Mouse (Mus musculus) hindbrain, embryonic 10.5 days (tissue): ENCODE results near the gene Egflam. TPM values are rescaled to one million over a fixed set of nuclear protein-coding genes. Genes with fewer than 3 reads are reported as not detected.

Experiments
- DNase-seq: peaks from one replicate; pipeline ENCODE4 v3.0.0-alpha.2; 2017; ENCODE audit warnings: low spot score
- H3K27ac ChIP-seq: fragments of 300-500 bp; sonication (generic); 2 replicates; pipeline ENCODE4 v1.5.1; 2016; ENCODE audit warnings: mild to moderate bottlenecking, moderate library complexity
- H3K27me3 ChIP-seq: fragments of 300-500 bp; sonication (generic); 2 replicates; pipeline ENCODE4 v1.6.1; 2016; ENCODE audit warnings: mild to moderate bottlenecking; ENCODE audit not compliant: poor library complexity, insufficient read depth, severe bottlenecking
- H3K36me3 ChIP-seq: fragments of 300-500 bp; sonication (generic); 2 replicates; pipeline ENCODE4 v1.6.1; 2016; ENCODE audit warnings: mild to moderate bottlenecking, moderate library complexity
- H3K4me1 ChIP-seq: fragments of 300-500 bp; sonication (generic); replicated peaks from 2 replicates; pipeline ENCODE4 v1.6.1; 2016; ENCODE audit warnings: mild to moderate bottlenecking
- H3K4me3 ChIP-seq: fragments of 300-500 bp; sonication (generic); 2 replicates; pipeline ENCODE4 v1.5.1; 2016; ENCODE audit warnings: mild to moderate bottlenecking, moderate library complexity
- H3K9me3 ChIP-seq: fragments of 300-500 bp; sonication (generic); 2 replicates; pipeline ENCODE4 v1.6.1; 2016; ENCODE audit warnings: mild to moderate bottlenecking, moderate library complexity
- WGBS: fragments of 180-500 bp; shearing (Covaris S2); methylation state at CpG from one replicate; pipeline ENCODE4 v1.1.7; 2016; 5-methylcytosine and 5-hydroxymethylcytosine counted together
- polyA plus RNA-seq: library from polyadenylated mRNA; unstranded; fragments of >200 nt; fragmentation: Nextera tagmentation; extraction: Ambion mirVana; gene quantifications from 2 replicates; pipeline ENCODE4 v1.2.1, GENCODE M21; 2016

The Egflam gene
- polyA plus RNA-seq, 1 experiment from 2014 or later: 12.8 TPM

- DNase-seq: no peak
- no peaks in the 10 kb centered on the region for H3K4me1 ChIP-seq
- no peaks in the 10 kb centered on the region for H3K9me3 ChIP-seq
- no peak overlapping the region for H3K4me3 ChIP-seq
- WGBS: 68% methylated on average over 6 of the region's 6 CpGs
- H3K27ac ChIP-seq: no peak overlapping the region
- no peaks in the 10 kb centered on the region for H3K27me3 ChIP-seq
- no peaks in the 10 kb centered on the region for H3K36me3 ChIP-seq
These were observed 116.6 kb downstream of the Egflam start for GRCm38 (mm10) chr15:7281579-7281978.

DNA sequence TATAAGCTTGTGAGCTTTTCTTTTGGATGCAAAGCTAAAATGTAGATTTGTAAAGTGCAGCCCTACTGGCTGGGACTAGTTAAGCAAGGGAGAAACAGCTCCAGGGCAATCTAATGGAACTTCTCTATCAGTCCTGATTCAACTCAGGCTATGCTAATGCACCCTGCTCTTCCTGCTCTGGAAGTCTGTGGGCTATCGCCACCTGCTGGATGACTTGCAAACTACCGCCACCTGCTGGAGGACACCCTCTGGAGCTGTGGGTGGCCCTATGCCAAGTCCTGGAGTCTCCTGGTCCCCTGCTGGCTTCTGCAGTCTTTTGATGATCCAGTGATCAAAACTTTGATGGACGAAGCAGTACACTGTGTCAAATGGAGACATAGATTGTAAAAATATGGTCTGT lies 134.4 kb downstream of the Egflam start:
- no peaks in the 10 kb centered on the region for H3K9me3 ChIP-seq
- DNase-seq: peak; percentile 75
- no peaks in the 10 kb centered on the region for H3K27me3 ChIP-seq
- 17% methylated on average over 3 of the region's 3 CpGs for WGBS
- H3K27ac ChIP-seq: no peak overlapping the region
- no peaks in the 10 kb centered on the region for H3K4me1 ChIP-seq
- no peak overlapping the region for H3K4me3 ChIP-seq
- H3K36me3 ChIP-seq: no peaks in the 10 kb centered on the region

GRCm38 (mm10) chr15:7263339-7263738 lies 134.9 kb downstream of the Egflam start:
- WGBS: 90% methylated on average over 9 of the region's 9 CpGs
- Histone ChIP-seq H3K36me3 (no peaks in the 10 kb centered on the region), H3K9me3 (no peaks in the 10 kb centered on the region), H3K27ac (no peak overlapping the region), H3K4me1 (no peaks in the 10 kb centered on the region), H3K27me3 (no peaks in the 10 kb centered on the region), H3K4me3 (no peak overlapping the region)
- DNase-seq: no peak

DNA sequence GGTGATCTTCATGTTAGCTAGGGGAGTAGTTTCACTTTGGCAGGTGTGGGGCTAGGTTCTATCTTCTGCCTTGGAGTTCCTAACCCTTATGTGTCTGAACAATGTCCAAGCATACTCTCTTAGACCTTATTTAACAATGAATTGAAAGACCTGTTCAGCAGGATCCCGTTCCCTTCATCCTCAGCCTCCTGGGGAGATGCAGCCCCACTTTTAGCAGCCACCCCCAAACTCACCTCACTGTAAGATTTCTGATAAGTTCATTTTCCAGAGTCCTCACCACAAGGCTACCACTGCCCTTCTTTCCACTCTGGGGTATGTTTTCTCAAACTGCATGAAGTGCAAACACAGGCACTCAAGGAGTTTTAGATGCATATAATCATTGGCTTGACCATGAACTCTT lies 136.8 kb downstream of the Egflam start:
- DNase-seq: no peak
- WGBS: 68% methylated on average over 1 of the region's 1 CpGs
- no peak overlapping the region for H3K27ac ChIP-seq
- H3K36me3 ChIP-seq: no peaks in the 10 kb centered on the region
- H3K4me1 ChIP-seq: no peaks in the 10 kb centered on the region
- H3K9me3 ChIP-seq: no peaks in the 10 kb centered on the region
- no peaks in the 10 kb centered on the region for H3K27me3 ChIP-seq
- H3K4me3 ChIP-seq: no peak overlapping the region

DNA sequence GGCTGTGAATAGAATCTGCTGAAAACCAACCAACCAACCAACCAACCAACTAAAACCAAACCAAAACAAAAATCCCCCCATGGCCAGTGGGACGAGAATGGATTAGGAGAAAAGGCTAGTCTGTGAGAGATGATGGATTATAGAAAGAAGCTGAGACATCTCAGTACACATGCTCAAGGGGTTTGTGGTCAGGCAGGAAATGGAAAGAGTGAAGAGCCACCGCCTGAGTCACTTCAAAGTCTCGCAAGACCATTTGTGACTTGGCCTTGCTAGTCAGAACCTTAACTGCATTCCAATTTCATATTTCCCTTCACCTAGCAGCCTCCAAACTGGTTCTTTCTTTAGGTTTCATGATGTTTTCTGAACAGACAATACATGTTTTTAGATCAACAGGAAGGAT lies 141.6 kb downstream of the Egflam start:
- H3K27ac ChIP-seq: no peak overlapping the region
- H3K27me3 ChIP-seq: no peaks in the 10 kb centered on the region
- H3K4me1 ChIP-seq: no peaks in the 10 kb centered on the region
- WGBS: 87% methylated on average over 3 of the region's 3 CpGs
- H3K4me3 ChIP-seq: no peak overlapping the region
- no peaks in the 10 kb centered on the region for H3K9me3 ChIP-seq
- no peaks in the 10 kb centered on the region for H3K36me3 ChIP-seq
- DNase-seq: no peak

- Histone ChIP-seq H3K4me1 (no peaks in the 10 kb centered on the region), H3K9me3 (0 out of 2 replicates have a peak, but pooled peaks cover 6% of the 10 kb centered on the region), H3K27me3 (no peaks in the 10 kb centered on the region), H3K36me3 (0 out of 2 replicates have a peak, but pooled peaks cover 6% of the 10 kb centered on the region), H3K27ac (no peak overlapping the region), H3K4me3 (no peak overlapping the region)
- 95% methylated on average over 6 of the region's 6 CpGs for WGBS
- DNase-seq: no peak
These were observed 144.9 kb downstream of the Egflam start for GRCm38 (mm10) chr15:7253326-7253725.

DNA sequence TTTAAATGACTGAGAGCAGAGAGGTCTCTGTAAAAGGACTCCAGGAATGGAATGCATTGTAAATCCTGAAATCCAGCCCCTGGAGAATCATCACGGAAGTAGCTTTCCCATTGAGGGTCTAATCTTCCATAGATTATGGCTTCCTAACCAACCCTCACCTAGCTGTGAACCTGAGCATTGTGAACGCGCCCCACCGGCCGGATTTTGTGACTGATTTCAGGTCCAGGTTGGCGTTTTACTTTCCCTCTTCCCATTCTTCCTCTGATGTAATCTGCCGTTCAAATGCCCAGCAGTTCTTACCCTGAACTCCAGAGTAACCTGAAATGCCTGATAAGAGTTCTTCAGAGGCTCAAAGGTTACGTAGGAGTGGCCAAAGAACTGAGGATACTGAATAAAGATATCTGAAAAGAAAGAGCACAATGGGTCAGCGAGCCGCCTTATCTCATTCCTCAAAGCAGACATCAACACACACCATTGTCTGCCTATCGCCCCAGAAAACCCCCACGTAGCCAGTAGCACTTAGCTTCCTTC lies 146.0 kb downstream of the Egflam start:
- Histone ChIP-seq H3K4me3 (no peak overlapping the region), H3K27me3 (no peaks in the 10 kb centered on the region), H3K4me1 (no peaks in the 10 kb centered on the region), H3K36me3 (0 out of 2 replicates have a peak, but pooled peaks cover 6% of the 10 kb centered on the region), H3K9me3 (0 out of 2 replicates have a peak, but pooled peaks cover 6% of the 10 kb centered on the region), H3K27ac (no peak overlapping the region)
- 76% methylated on average over 12 of the region's 12 CpGs for WGBS
- DNase-seq: no peak

DNA sequence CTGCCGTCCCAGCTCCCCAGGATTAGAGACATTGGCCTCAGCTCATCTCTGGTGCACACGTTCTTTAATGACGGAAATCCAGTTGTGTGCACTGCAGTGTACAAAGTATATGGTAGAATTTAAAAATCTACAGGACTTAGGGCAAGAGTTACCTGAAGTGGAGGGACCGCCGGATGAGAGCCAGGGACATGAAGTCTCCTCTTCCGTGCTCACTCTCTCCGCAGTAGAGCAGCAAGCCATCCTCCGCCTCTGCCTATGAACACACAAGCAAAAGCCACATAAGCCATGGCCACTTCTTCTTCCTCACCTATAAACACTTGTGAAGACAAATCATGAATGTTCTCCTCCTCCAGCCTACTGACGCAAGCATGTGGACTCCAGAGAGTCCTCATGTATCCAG lies 147.2 kb downstream of the Egflam start:
- DNase-seq: no peak
- Histone ChIP-seq H3K27me3 (no peaks in the 10 kb centered on the region), H3K9me3 (0 out of 2 replicates have a peak, but pooled peaks cover 6% of the 10 kb centered on the region), H3K4me3 (no peak overlapping the region), H3K4me1 (no peaks in the 10 kb centered on the region), H3K36me3 (0 out of 2 replicates have a peak, but pooled peaks cover 6% of the 10 kb centered on the region), H3K27ac (no peak overlapping the region)
- WGBS: 94% methylated on average over 9 of the region's 9 CpGs

GRCm38 (mm10) chr15:7249216-7249615 lies 149.0 kb downstream of the Egflam start:
- WGBS: 92% methylated on average over 4 of the region's 4 CpGs
- H3K27ac ChIP-seq: no peak overlapping the region
- no peak for DNase-seq
- H3K9me3 ChIP-seq: 0 out of 2 replicates have a peak, but pooled peaks cover 6% of the 10 kb centered on the region
- H3K4me1 ChIP-seq: no peaks in the 10 kb centered on the region
- H3K4me3 ChIP-seq: no peak overlapping the region
- 0 out of 2 replicates have a peak, but pooled peaks cover 6% of the 10 kb centered on the region for H3K36me3 ChIP-seq
- H3K27me3 ChIP-seq: no peaks in the 10 kb centered on the region

DNA sequence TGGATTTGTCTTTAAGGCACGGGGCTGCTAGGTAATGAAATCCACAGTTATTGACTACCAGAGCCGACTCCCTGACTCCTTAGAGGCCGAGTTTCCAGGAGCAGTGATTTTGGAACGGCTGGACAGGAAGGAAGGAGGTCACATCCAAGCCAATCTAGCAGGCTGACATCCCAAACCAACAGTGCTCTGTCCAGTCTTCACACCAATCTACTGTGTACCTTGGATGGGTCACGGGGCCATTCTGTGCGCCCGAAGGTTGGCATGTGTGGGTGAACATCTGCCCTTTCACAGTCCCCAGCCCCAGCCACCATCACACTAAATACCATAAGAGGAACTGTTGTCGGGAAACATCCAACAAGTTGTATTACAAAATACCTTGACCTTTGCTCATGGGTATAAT lies 150.9 kb downstream of the Egflam start:
- 89% methylated on average over 8 of the region's 8 CpGs for WGBS
- no peak overlapping the region for H3K27ac ChIP-seq
- H3K27me3 ChIP-seq: no peaks in the 10 kb centered on the region
- no peak for DNase-seq
- H3K36me3 ChIP-seq: 0 out of 2 replicates have a peak, but pooled peaks cover 6% of the 10 kb centered on the region
- no peak overlapping the region for H3K4me3 ChIP-seq
- 0 out of 2 replicates have a peak, but pooled peaks cover 6% of the 10 kb centered on the region for H3K9me3 ChIP-seq
- 0 out of 2 replicates have a peak, but pooled peaks cover under 1% of the 10 kb centered on the region for H3K4me1 ChIP-seq

- Histone ChIP-seq H3K27ac (no peak overlapping the region), H3K36me3 (no peaks in the 10 kb centered on the region), H3K4me3 (no peak overlapping the region), H3K9me3 (no peaks in the 10 kb centered on the region), H3K4me1 (0 out of 2 replicates have a peak, but pooled peaks cover 4% of the 10 kb centered on the region), H3K27me3 (no peaks in the 10 kb centered on the region)
- no peak for DNase-seq
- 85% methylated on average over 15 of the region's 15 CpGs for WGBS
These were observed 155.9 kb downstream of the Egflam start for GRCm38 (mm10) chr15:7242161-7242850.

GRCm38 (mm10) chr15:7240950-7241349 lies 157.2 kb downstream of the Egflam start:
- Histone ChIP-seq H3K27ac (no peak overlapping the region), H3K27me3 (no peaks in the 10 kb centered on the region), H3K4me1 (0 out of 2 replicates have a peak, but pooled peaks cover 4% of the 10 kb centered on the region), H3K4me3 (no peak overlapping the region), H3K36me3 (no peaks in the 10 kb centered on the region), H3K9me3 (no peaks in the 10 kb centered on the region)
- DNase-seq: no peak
- WGBS: 82% methylated on average over 3 of the region's 3 CpGs

DNA sequence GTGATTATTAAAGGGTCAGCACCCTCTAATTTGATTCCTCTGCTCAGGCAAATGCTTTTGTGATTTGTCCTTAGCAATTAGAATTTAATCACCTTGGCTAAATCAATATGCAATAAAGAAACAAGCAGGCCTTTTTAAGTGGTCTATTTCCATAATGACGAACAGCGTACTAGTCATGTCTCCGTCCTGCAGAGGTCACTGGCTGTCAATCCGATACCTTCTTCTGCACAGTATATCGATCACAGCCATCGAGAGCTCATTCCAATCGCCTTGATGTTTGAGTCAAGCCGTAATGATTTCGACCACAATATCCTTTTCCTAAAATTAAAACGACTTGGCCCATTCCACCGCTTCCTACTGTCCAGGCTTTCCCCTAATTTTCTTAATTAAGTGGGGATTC lies 158.3 kb downstream of the Egflam start:
- Histone ChIP-seq H3K27ac (no peak overlapping the region), H3K4me1 (0 out of 2 replicates have a peak, but pooled peaks cover 4% of the 10 kb centered on the region), H3K36me3 (no peaks in the 10 kb centered on the region), H3K27me3 (no peaks in the 10 kb centered on the region), H3K4me3 (no peak overlapping the region), H3K9me3 (no peaks in the 10 kb centered on the region)
- 88% methylated on average over 11 of the region's 11 CpGs for WGBS
- DNase-seq: no peak
